Mouse (Mus musculus) liver, postnatal 0 days (tissue): Measurements from ENCODE around the gene Wdr6.

Source experiments
- CTCF ChIP-seq: sonication (generic); IDR thresholded peaks from 2 replicates; pipeline ENCODE4 v1.5.1; 2016; ENCODE audit warnings: antibody characterized with exemption, low read depth
- EP300 ChIP-seq: IDR thresholded peaks from 2 replicates; pipeline ENCODE4 v1.6.1; 2016; ENCODE audit warnings: antibody characterized with exemption, low read depth, mild to moderate bottlenecking

- TF ChIP-seq CTCF (no peak), EP300 (no peak)
Observed at GRCm38 (mm10) chr9:108617301-108617700, 38.8 kb upstream of the Wdr6 start.
